Mouse (Mus musculus) forebrain, embryonic 15.5 days (tissue): ENCODE measurements at regions not wholly inside any gene's neighbourhood (a gene's known extent, or its start where the extent isn't known, plus 50 kb on each side); places are given as distances from the start of the nearest gene placed in this dataset.
A peak's percentile ranks its signal among the peaks of the same experiment; 100 is the strongest.

Experiments
- ATAC-seq: fragments of 200-750 bp; cut with Nextera tagmentation; replicated peaks from 2 replicates; pipeline ENCODE4 v1.8.0; 2017; ENCODE audit warnings: mild to moderate bottlenecking, moderate TSS enrichment, moderate library complexity
- H3K27ac ChIP-seq: fragments of 300-500 bp; sonication (generic); replicated peaks from 2 replicates; pipeline ENCODE4 v1.5.1; 2015; ENCODE audit warnings: mild to moderate bottlenecking, inconsistent platforms
- H3K27me3 ChIP-seq: fragments of 300-500 bp; sonication (generic); 2 replicates; pipeline ENCODE4 v1.6.1; 2015; ENCODE audit warnings: inconsistent platforms
- H3K36me3 ChIP-seq: fragments of 300-500 bp; sonication (generic); 2 replicates; pipeline ENCODE4 v1.6.1; 2015; ENCODE audit warnings: mild to moderate bottlenecking, inconsistent platforms
- H3K4me1 ChIP-seq: fragments of 300-500 bp; sonication (generic); 2 replicates; pipeline ENCODE4 v1.6.1; 2015; ENCODE audit warnings: inconsistent platforms
- H3K4me2 ChIP-seq: fragments of 300-500 bp; sonication (generic); replicated peaks from 2 replicates; pipeline ENCODE4 v1.6.1; 2015; ENCODE audit warnings: mild to moderate bottlenecking, inconsistent platforms
- H3K4me3 ChIP-seq: fragments of 300-500 bp; sonication (generic); 2 replicates; pipeline ENCODE4 v1.5.1; 2015; ENCODE audit warnings: mild to moderate bottlenecking, inconsistent platforms
- H3K9ac ChIP-seq: fragments of 300-500 bp; sonication (generic); replicated peaks from 2 replicates; pipeline ENCODE4 v1.6.1; 2015; ENCODE audit warnings: mild to moderate bottlenecking, inconsistent platforms
- H3K9me3 ChIP-seq: fragments of 300-500 bp; sonication (generic); 2 replicates; pipeline ENCODE4 v1.6.1; 2016; ENCODE audit warnings: inconsistent platforms
- WGBS: fragments of 180-500 bp; shearing (Covaris S2); methylation state at CpG from one replicate; pipeline ENCODE4 v1.1.7; 2015; ENCODE audit warnings: mixed read lengths; 5-methylcytosine and 5-hydroxymethylcytosine counted together

DNA sequence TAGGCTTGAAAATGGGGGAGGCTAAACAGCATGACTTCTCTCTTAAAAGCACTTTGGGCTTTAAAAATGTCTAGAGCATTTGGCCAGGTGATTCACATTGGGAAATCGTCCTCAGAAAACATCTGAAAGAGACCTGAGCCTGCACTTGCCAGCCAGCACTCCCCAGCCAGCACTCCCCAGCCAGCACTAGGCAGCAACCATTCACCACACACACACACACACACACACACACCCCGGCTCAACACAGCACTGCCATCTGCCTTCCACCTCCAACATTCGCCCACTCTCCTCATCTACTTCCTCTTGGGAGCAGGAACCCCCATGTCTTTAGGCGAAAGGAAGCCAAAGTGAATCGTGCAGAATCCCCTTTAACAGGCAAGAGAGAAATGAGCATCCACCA, 85.4 kb downstream of the Atp23 start:
- 78% methylated on average over 5 of the region's 5 CpGs for WGBS
- ATAC-seq: no peak
- no peak overlapping the region for H3K4me3 ChIP-seq
- H3K4me2 ChIP-seq: no peak overlapping the region
- no peak overlapping the region for H3K27ac ChIP-seq
- no peaks in the 10 kb centered on the region for H3K27me3 ChIP-seq
- H3K4me1 ChIP-seq: 0 out of 2 replicates have a peak, but pooled peaks cover 2% of the 10 kb centered on the region
- H3K9me3 ChIP-seq: no peaks in the 10 kb centered on the region
- no peaks in the 10 kb centered on the region for H3K36me3 ChIP-seq
- no peak overlapping the region for H3K9ac ChIP-seq

DNA sequence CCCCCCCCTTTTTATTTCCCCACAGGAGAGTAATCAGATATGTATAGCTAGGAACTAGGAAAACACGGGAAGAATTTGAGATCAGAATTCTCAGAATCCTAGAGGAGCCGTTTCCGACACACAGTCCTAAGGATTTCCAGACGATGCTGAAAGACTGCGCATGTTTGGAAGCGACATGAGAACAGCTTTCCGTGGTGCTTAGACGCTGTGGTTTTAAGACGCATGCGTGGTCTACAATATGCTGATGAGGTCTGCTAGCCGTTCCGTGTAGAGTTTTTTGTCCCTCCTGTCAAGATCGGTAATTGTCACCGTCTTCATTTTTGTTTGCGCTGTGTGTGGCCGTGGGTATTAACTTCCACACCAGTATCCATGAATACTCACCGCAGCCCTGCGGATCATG, 86.2 kb downstream of the Atp23 start:
- 89% methylated on average over 18 of the region's 18 CpGs for WGBS
- Histone ChIP-seq H3K27me3 (no peaks in the 10 kb centered on the region), H3K4me3 (no peak overlapping the region), H3K9me3 (no peaks in the 10 kb centered on the region), H3K9ac (no peak overlapping the region), H3K4me2 (no peak overlapping the region), H3K4me1 (peaks cover 9% of the 10 kb centered on the region), H3K27ac (no peak overlapping the region), H3K36me3 (no peaks in the 10 kb centered on the region)
- ATAC-seq: no peak

DNA sequence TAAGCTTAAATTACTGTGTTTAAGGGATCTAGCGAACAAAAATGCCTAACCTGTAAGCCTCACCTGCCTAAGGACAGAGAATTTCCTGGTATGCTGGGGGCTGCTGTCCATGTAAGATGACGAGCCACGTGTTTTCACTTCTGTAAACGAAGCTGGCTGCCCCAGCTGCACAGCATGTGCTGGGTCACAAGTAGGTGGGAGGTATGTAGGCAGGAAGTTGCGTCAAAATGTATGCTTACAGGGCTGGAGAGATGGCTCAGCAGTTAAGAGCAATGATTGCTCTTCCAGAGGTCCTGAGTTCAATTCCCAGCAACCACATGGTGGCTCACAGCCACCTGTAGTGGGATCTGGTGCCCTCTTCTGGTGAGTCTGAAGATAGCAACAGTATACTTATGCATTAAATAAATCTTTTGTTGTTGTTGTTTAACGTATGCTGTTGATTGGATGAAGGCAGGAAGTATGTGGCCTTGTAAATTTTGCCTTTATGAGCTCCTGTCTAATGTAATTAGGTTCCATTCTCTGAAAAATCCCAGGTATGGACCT, 88.0 kb downstream of the Atp23 start:
- Histone ChIP-seq H3K4me1 (peaks cover 17% of the 10 kb centered on the region), H3K9ac (no peak overlapping the region), H3K36me3 (no peaks in the 10 kb centered on the region), H3K4me3 (no peak overlapping the region), H3K27me3 (no peaks in the 10 kb centered on the region), H3K4me2 (no peak overlapping the region), H3K27ac (no peak overlapping the region), H3K9me3 (no peaks in the 10 kb centered on the region)
- WGBS: 91% methylated on average over 6 of the region's 6 CpGs
- no peak for ATAC-seq

DNA sequence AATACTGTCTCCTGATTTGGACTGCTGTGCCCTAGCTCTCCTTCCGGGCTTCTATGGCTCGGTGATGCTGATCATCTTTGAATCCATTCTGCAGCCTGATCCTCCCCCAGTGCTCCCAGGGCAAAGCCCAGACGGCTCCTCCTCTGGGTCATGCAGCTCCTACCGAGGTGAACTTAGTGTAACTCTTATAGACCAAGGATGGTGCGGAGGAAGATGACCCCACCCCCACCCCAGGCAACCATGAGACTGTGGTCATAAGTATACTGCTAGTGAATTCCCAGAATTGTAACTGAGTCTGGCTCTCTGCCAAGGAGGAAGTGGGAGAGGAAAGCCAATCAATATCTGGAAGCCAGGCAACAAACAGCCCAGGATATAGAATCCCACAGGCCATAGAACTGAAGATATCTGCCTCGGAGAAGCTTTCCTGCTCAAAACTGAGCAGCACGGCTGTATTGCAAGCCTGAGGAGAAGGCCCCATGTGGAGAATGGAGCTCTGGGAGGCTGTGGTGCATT, 88.9 kb downstream of the Atp23 start:
- H3K4me3 ChIP-seq: no peak overlapping the region
- H3K27me3 ChIP-seq: no peaks in the 10 kb centered on the region
- ATAC-seq: no peak
- H3K9ac ChIP-seq: no peak overlapping the region
- H3K36me3 ChIP-seq: no peaks in the 10 kb centered on the region
- no peak overlapping the region for H3K27ac ChIP-seq
- 78% methylated on average over 7 of the region's 7 CpGs for WGBS
- peaks cover 17% of the 10 kb centered on the region for H3K4me1 ChIP-seq
- H3K9me3 ChIP-seq: no peaks in the 10 kb centered on the region
- no peak overlapping the region for H3K4me2 ChIP-seq

DNA sequence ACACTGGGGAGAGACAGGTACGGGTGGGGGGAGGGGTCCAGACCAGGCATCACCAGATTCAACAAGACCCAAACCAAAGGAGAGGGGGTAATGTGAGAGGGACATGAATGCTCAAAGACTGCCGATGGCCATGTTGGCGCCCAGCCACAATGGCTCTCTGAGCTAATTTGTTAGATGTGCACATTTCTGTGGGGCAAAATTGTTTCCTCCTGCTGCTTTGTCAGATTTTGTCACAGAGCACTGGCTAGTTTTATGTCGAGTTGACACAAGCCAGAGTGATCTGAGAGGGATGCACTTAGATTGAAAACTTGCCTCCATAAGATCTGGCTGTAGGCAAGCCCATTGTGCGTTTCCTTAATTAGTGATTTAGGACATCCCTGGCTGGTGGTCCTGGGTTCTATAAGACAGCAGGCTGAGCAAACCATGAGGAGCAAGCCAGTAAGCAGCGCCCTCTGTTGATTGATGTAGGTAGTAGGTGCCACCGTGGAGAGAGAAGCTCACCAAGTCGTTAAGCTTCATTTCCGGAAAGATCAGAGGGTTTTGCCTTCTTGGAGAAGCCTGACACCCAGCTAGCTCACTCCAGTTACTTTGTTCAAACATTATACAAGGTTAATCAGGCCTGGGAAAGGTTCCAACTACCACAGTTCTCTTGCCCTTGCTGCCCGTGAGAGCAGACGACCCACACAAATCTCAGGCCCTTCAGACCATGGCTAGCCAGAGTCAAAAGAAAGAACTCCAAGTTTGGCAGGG, 90.6 kb downstream of the Atp23 start:
- no peaks in the 10 kb centered on the region for H3K36me3 ChIP-seq
- no peaks in the 10 kb centered on the region for H3K27me3 ChIP-seq
- ATAC-seq: peak; percentile 51
- H3K9ac ChIP-seq: no peak overlapping the region
- no peaks in the 10 kb centered on the region for H3K9me3 ChIP-seq
- H3K4me2 ChIP-seq: peak overlapping the region; percentile 47
- H3K4me1 ChIP-seq: peaks cover 17% of the 10 kb centered on the region
- H3K27ac ChIP-seq: peak overlapping the region; percentile 59
- WGBS: 43% methylated on average over 11 of the region's 11 CpGs
- H3K4me3 ChIP-seq: peak overlapping the region; percentile 33

DNA sequence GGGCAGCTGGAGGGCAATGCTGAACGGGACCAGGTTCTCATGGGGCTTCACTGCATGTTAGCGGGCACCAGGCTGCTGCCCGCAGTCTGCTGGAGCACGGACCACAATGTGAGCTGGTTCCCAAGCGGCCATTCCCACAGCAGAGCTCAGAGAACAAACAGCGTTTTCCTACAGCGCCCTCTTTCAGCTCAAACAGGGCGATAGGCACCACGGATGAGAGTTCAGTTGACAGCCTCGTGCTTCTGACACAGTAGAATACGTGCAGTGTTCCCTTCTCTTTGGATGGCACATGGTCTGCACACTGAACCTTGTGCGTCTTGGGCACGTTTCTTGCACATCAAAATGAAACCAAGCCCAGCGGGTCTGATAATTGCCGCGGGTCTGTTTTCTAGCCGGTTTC, 91.6 kb downstream of the Atp23 start:
- peaks cover 17% of the 10 kb centered on the region for H3K4me1 ChIP-seq
- peak overlapping the region; percentile 47 for H3K4me2 ChIP-seq
- H3K36me3 ChIP-seq: no peaks in the 10 kb centered on the region
- peak; percentile 67 for ATAC-seq
- H3K27me3 ChIP-seq: no peaks in the 10 kb centered on the region
- WGBS: 43% methylated on average over 17 of the region's 17 CpGs
- peak overlapping the region; percentile 59 for H3K27ac ChIP-seq
- peak overlapping the region; percentile 36 for H3K9ac ChIP-seq
- H3K4me3 ChIP-seq: peak overlapping the region; percentile 33
- H3K9me3 ChIP-seq: no peaks in the 10 kb centered on the region

DNA sequence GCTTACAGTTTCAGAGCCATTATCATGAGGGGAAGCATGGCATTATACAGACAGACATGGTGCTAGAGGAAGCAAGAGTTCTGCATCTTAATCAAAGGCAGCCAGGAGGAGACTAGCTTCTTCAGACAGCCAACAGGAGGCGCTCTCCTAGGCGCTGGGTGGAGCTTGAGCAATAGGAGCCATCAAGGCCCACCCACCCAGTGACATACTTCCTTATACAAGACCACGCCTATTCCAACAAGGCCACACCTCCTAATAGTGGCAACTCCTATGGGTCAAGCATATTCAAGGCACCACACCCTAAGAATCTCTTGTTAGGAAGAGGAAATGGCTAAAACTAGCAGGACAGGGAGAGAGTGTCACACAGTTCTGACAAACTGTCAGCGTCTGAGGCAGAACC, 94.3 kb downstream of the Atp23 start:
- H3K4me2 ChIP-seq: no peak overlapping the region
- ATAC-seq: no peak
- 91% methylated on average over 4 of the region's 4 CpGs for WGBS

DNA sequence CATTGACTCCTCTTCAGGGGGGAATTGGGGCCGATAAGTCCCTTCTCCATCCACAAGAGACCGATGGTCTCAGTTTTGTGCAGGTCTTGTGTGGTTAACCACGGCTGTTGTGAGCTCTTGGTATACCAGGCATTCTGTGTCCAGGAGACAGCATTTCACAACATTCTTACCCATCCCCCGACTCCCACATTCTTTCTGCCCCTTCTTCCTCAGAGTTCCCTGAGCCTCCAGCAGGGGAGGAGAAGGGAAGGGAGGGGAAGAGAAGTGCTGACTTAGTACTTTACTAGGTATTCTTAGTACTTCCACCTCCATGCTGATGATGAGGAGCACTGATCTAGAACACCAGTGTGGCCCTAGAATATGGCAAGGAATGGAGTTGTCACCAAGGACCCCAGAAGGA, 98.4 kb downstream of the Atp23 start:
- WGBS: 77% methylated on average over 4 of the region's 4 CpGs
- no peak overlapping the region for H3K4me2 ChIP-seq
- H3K27ac ChIP-seq: no peak overlapping the region
- no peaks in the 10 kb centered on the region for H3K36me3 ChIP-seq
- no peaks in the 10 kb centered on the region for H3K4me1 ChIP-seq
- no peaks in the 10 kb centered on the region for H3K27me3 ChIP-seq
- no peak for ATAC-seq
- no peak overlapping the region for H3K9ac ChIP-seq
- no peak overlapping the region for H3K4me3 ChIP-seq
- H3K9me3 ChIP-seq: no peaks in the 10 kb centered on the region

More for the DNA sequence above, 94.3 kb downstream of the Atp23 start:
- no peak overlapping the region for H3K27ac ChIP-seq
- H3K36me3 ChIP-seq: no peaks in the 10 kb centered on the region
- H3K4me3 ChIP-seq: no peak overlapping the region
- no peaks in the 10 kb centered on the region for H3K27me3 ChIP-seq
- peaks cover 17% of the 10 kb centered on the region for H3K4me1 ChIP-seq
- no peaks in the 10 kb centered on the region for H3K9me3 ChIP-seq
- no peak overlapping the region for H3K9ac ChIP-seq

DNA sequence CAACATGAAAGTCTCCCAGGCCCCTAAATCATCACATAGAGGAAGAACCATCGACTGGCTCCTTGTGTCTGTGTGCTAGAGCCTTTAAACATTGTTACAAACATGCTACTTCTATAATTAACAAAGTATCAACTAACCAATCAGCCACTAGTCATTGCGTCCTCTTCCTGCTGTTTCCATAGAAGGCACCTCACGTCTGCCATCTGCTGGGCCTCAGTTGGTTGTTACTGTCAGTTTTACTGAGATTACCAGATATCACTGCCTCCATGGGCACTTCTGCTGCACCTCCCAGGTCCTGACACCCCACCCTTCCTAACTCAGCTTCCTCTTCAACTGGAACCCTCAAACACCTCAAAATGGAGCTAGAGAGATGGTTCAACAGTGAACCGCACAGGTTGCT, 101.8 kb downstream of the Atp23 start:
- H3K4me2 ChIP-seq: no peak overlapping the region
- no peaks in the 10 kb centered on the region for H3K9me3 ChIP-seq
- no peak overlapping the region for H3K9ac ChIP-seq
- no peak overlapping the region for H3K4me3 ChIP-seq
- no peaks in the 10 kb centered on the region for H3K4me1 ChIP-seq
- no peak overlapping the region for H3K27ac ChIP-seq
- ATAC-seq: no peak
- 56% methylated on average over 4 of the region's 4 CpGs for WGBS
- no peaks in the 10 kb centered on the region for H3K36me3 ChIP-seq
- no peaks in the 10 kb centered on the region for H3K27me3 ChIP-seq

DNA sequence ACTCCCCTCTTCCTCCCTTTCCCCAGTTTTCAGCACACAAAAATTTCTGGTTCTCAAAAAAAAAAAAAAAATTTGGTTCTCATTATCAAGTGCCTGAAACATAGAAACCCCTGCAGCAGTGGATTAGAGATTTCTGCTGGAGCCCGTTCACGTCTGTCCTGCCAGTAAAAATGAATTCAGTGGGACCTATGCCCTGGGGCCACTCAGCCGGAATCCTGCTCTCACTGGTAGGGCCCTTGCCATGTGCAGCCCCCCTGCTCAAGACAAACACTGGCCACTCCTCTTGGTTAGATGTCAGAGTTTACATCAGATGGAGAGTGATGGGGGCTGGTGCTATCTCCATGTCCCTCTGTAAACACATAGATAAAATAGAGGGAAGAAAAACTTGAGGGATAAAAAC, 108.0 kb downstream of the Atp23 start:
- H3K9ac ChIP-seq: no peak overlapping the region
- H3K27me3 ChIP-seq: no peaks in the 10 kb centered on the region
- H3K36me3 ChIP-seq: no peaks in the 10 kb centered on the region
- ATAC-seq: no peak
- no peak overlapping the region for H3K27ac ChIP-seq
- no peak overlapping the region for H3K4me2 ChIP-seq
- peaks cover 9% of the 10 kb centered on the region; the same call in 1 of the 2 replicates for H3K4me1 ChIP-seq
- H3K4me3 ChIP-seq: no peak overlapping the region
- no peaks in the 10 kb centered on the region for H3K9me3 ChIP-seq
- WGBS: 41% methylated on average over 3 of the region's 3 CpGs

DNA sequence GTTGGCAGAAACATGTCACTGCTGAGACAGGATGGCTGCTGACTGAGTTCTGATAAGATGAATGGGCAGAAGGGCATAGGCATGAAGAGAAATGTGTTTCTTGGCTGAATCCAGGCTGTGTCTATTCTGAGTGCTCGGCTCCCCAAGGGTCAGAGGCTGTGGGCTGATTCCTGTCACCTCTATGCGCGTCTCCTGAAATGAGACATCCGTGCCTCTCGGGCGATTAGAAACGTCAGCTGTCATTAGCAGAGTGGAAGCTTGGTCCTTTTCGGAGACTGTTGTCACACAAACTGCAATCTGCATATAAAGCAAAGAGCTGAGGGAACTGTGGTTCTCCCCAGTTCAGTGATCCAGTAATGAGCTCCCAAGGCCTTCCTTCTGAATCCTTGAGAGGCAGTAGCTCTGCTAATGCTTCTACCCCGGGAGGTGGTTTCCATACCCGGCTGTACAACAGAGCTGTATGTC, 108.8 kb downstream of the Atp23 start:
- no peaks in the 10 kb centered on the region for H3K27me3 ChIP-seq
- 34% methylated on average over 10 of the region's 10 CpGs for WGBS
- H3K4me2 ChIP-seq: no peak overlapping the region
- no peak overlapping the region for H3K4me3 ChIP-seq
- H3K36me3 ChIP-seq: no peaks in the 10 kb centered on the region
- no peak overlapping the region for H3K27ac ChIP-seq
- H3K9ac ChIP-seq: no peak overlapping the region
- no peak for ATAC-seq
- peaks cover 10% of the 10 kb centered on the region; the same call in 1 of the 2 replicates for H3K4me1 ChIP-seq
- no peaks in the 10 kb centered on the region for H3K9me3 ChIP-seq

DNA sequence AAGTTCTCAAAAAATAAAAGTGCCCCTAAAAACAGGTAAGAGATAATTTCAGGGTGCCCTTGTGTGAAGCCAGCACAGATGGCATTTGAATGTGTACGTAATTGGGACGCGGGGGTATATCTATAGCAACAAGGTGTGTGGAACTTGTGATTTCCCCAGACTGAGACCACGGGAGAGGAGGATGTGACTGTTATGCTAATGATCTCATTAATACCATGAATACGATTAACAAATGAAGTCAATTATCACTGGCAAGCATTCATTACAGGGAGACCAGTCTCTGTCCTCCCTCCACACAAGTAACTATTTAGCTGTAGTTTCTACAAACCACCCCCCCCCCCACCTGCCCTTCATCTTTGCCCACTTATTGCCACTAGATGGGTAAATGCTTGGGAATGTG, 112.9 kb downstream of the Atp23 start:
- H3K27me3 ChIP-seq: no peaks in the 10 kb centered on the region
- H3K36me3 ChIP-seq: no peaks in the 10 kb centered on the region
- WGBS: 48% methylated on average over 5 of the region's 5 CpGs
- H3K27ac ChIP-seq: no peak overlapping the region
- no peak overlapping the region for H3K9ac ChIP-seq
- H3K9me3 ChIP-seq: no peaks in the 10 kb centered on the region
- H3K4me3 ChIP-seq: no peak overlapping the region
- no peak overlapping the region for H3K4me2 ChIP-seq
- peaks cover 10% of the 10 kb centered on the region; the same call in 1 of the 2 replicates for H3K4me1 ChIP-seq
- ATAC-seq: no peak
